Mouse (Mus musculus) forebrain, embryonic 11.5 days (tissue): ENCODE results near the gene Zdhhc12. TPM values are rescaled to one million over a fixed set of nuclear protein-coding genes. Genes with fewer than 3 reads are reported as not detected.

Source experiments
- ATAC-seq: fragments of 200-750 bp; cut with Nextera tagmentation; replicated peaks from 2 replicates; pipeline ENCODE4 v1.8.0; 2017; ENCODE audit warnings: moderate TSS enrichment; ENCODE audit not compliant: low FRiP score
- DNase-seq: peaks from one replicate; pipeline ENCODE4 v3.0.0-alpha.2; 2017; ENCODE audit warnings: low spot score
- H3K27ac ChIP-seq: fragments of 300-500 bp; sonication (generic); 2 replicates; pipeline ENCODE4 v1.5.1; 2014; ENCODE audit warnings: low read depth, low read length
- H3K27me3 ChIP-seq: fragments of 300-500 bp; sonication (generic); 2 replicates; pipeline ENCODE4 v1.6.1; 2014; ENCODE audit warnings: mild to moderate bottlenecking, low read length, mixed read lengths; ENCODE audit not compliant: control insufficient read depth, insufficient read depth
- H3K36me3 ChIP-seq: fragments of 300-500 bp; sonication (generic); 2 replicates; pipeline ENCODE4 v1.6.1; 2014; ENCODE audit warnings: mild to moderate bottlenecking, low read length, moderate library complexity, mixed read lengths; ENCODE audit not compliant: control insufficient read depth, insufficient read depth
- H3K4me1 ChIP-seq: fragments of 300-500 bp; sonication (generic); replicated peaks from 2 replicates; pipeline ENCODE4 v1.6.1; 2014; ENCODE audit warnings: low read length, mixed read lengths; ENCODE audit not compliant: control insufficient read depth, insufficient read depth
- H3K4me2 ChIP-seq: fragments of 300-500 bp; sonication (generic); 2 replicates; pipeline ENCODE4 v1.6.1; 2014; ENCODE audit warnings: low read depth, mild to moderate bottlenecking, low read length, moderate library complexity, mixed read lengths; ENCODE audit not compliant: severe bottlenecking
- H3K4me3 ChIP-seq: fragments of 300-500 bp; sonication (generic); 2 replicates; pipeline ENCODE4 v1.5.1; 2014; ENCODE audit warnings: low read depth, low read length
- H3K9ac ChIP-seq: fragments of 300-500 bp; sonication (generic); 2 replicates; pipeline ENCODE4 v1.6.1; 2014; ENCODE audit warnings: low read length
- H3K9me3 ChIP-seq: fragments of 300-500 bp; sonication (generic); 2 replicates; pipeline ENCODE4 v1.6.1; 2016; ENCODE audit warnings: low read length, mixed read lengths; ENCODE audit not compliant: control insufficient read depth
- WGBS: fragments of 180-500 bp; shearing (Covaris S2); extraction: QIAGEN DNeasy Blood & Tissue Kit; methylation state at CpG from one replicate; pipeline ENCODE4 v1.1.7; 2014; 5-methylcytosine and 5-hydroxymethylcytosine counted together
- polyA plus RNA-seq: library from polyadenylated mRNA; unstranded; fragments of >200 nt; fragmentation: Nextera tagmentation; extraction: Ambion mirVana; gene quantifications from 2 replicates; pipeline ENCODE4 v1.2.1, GENCODE M21; 2014

Gene Zdhhc12
- polyA plus RNA-seq, 1 experiment from 2014 or later: 27.1 TPM

GRCm38 (mm10) chr2:30076959-30077358, 16.5 kb downstream of the Zdhhc12 start:
- 0 out of 2 replicates have a peak, but pooled peaks have one; percentile 2 for ATAC-seq
- Histone ChIP-seq H3K27me3 (no peaks in the 10 kb centered on the region), H3K4me2 (peak overlapping the region; percentile 93; the same call in 1 of the 2 replicates), H3K9me3 (no peaks in the 10 kb centered on the region), H3K4me3 (no peak overlapping the region), H3K27ac (no peak overlapping the region), H3K4me1 (peaks cover 5% of the 10 kb centered on the region), H3K9ac (no peak overlapping the region), H3K36me3 (no peaks in the 10 kb centered on the region)
- 73% methylated on average over 6 of the region's 6 CpGs for WGBS
- no peak for DNase-seq

DNA sequence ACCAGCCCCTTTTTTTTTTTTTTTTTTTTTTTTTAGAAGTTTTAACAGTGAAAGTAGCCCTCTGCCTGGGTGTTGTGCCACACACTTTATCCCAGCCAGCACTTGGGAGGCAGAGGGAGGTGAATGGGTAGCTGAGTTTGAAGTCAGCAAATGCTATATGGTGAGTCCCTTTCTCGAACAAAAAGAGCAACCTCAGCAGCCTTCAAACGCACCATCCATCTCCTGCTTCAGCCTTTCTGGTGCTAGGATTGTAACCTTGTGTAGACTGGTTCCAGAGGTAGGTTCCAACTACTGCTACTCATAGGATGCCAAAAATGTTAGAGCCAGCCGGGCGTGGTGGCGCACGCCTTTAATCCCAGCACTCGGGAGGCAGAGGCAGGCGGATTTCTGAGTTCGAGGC, 17.0 kb downstream of the Zdhhc12 start:
- Histone ChIP-seq H3K4me3 (no peak overlapping the region), H3K9ac (no peak overlapping the region), H3K9me3 (no peaks in the 10 kb centered on the region), H3K4me1 (peaks cover 5% of the 10 kb centered on the region), H3K27ac (no peak overlapping the region), H3K36me3 (no peaks in the 10 kb centered on the region), H3K27me3 (no peaks in the 10 kb centered on the region), H3K4me2 (no peak overlapping the region)
- ATAC-seq (no peak), DNase-seq (no peak)
- 92% methylated on average over 8 of the region's 9 CpGs for WGBS

DNA sequence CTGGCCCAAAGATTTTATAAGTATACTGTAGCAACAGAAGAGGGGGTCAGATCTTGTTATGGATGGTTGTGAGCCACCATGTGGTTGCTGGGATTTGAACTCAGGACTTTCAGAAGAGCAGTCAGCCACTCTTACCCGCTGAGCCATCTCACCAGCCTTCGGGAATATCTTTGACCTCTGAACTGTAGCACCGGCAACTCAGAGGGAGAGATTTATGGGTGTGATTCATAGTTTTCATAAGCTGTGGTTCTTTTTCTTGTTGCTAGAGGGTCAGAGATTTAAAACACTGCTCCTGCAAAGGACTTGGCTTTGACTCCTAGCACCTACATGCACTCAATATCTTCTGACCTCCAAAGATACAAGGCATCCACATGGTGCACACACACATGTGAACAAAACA, 17.8 kb downstream of the Zdhhc12 start:
- H3K4me1 ChIP-seq: peaks cover 5% of the 10 kb centered on the region
- WGBS: 86% methylated on average over 3 of the region's 3 CpGs
- no peak for DNase-seq
- H3K9me3 ChIP-seq: no peaks in the 10 kb centered on the region
- no peak overlapping the region for H3K27ac ChIP-seq
- no peak overlapping the region for H3K9ac ChIP-seq
- no peak overlapping the region for H3K4me3 ChIP-seq
- H3K27me3 ChIP-seq: no peaks in the 10 kb centered on the region
- H3K36me3 ChIP-seq: peaks cover under 1% of the 10 kb centered on the region; the same call in 1 of the 2 replicates
- no peak for ATAC-seq
- no peak overlapping the region for H3K4me2 ChIP-seq

DNA sequence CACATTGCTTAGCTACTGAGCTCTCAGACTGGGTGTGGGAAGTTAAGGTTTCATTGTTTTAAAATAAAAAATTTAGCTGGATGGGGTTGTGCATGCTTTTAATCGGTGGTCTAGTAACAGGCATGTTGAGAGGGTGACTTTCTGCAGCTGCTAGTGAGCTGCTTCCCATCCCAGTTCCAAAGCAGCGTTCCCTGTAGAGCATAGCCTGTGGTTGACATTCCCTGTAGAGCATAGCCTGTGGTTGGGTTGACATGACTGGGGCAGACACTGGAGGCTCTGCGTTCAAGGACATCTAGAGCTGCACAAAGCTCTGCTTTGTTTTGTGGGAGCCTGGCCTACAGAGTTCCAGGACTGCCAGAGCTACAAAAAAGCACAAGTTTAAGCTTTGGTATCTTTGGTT, 20.2 kb downstream of the Zdhhc12 start:
- Histone ChIP-seq H3K36me3 (peaks cover 14% of the 10 kb centered on the region; the same call in 1 of the 2 replicates), H3K4me2 (no peak overlapping the region)
- WGBS: 72% methylated on average over 3 of the region's 3 CpGs

GRCm38 (mm10) chr2:30072875-30073274, 20.6 kb downstream of the Zdhhc12 start:
- ATAC-seq (no peak), DNase-seq (no peak)
- H3K4me3 ChIP-seq: no peak overlapping the region
- no peak overlapping the region for H3K27ac ChIP-seq
- peaks cover 15% of the 10 kb centered on the region; the same call in 1 of the 2 replicates for H3K36me3 ChIP-seq
- no peak overlapping the region for H3K9ac ChIP-seq
- H3K9me3 ChIP-seq: no peaks in the 10 kb centered on the region
- H3K27me3 ChIP-seq: no peaks in the 10 kb centered on the region
- H3K4me2 ChIP-seq: no peak overlapping the region
- WGBS: 73% methylated on average over 7 of the region's 7 CpGs
- peaks cover 4% of the 10 kb centered on the region for H3K4me1 ChIP-seq

More for the DNA sequence above, 20.2 kb downstream of the Zdhhc12 start:
- DNase-seq (no peak), ATAC-seq (no peak)
- Histone ChIP-seq H3K4me1 (peaks cover 5% of the 10 kb centered on the region), H3K4me3 (no peak overlapping the region), H3K9me3 (no peaks in the 10 kb centered on the region), H3K9ac (no peak overlapping the region), H3K27ac (no peak overlapping the region), H3K27me3 (no peaks in the 10 kb centered on the region)

DNA sequence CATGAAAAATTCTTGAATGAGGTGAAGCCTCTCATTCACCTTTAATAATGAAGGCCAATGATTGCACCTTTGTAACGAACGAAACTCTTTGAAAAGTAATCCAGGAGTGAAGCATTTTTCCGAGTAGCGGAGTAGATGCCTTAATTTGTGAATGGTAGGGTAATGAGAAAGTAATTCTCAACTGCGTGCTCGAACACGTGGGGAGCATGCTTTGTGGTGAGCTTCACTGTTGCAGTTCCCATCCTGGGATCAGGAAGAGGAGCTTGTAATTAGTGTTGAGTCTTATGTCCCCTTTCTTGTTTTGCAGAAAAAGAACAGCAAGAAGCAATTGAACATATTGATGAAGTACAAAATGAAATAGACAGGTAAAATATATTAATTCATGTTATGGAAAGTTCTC, 25.5 kb downstream of the Zdhhc12 start:
- Histone ChIP-seq H3K4me3 (peak overlapping the region; percentile 100), H3K4me2 (peak overlapping the region; percentile 61), H3K4me1 (peaks cover 13% of the 10 kb centered on the region), H3K36me3 (peaks cover 15% of the 10 kb centered on the region; the same call in 1 of the 2 replicates), H3K9me3 (no peaks in the 10 kb centered on the region), H3K9ac (peak overlapping the region; percentile 100), H3K27me3 (no peaks in the 10 kb centered on the region), H3K27ac (no peak overlapping the region)
- ATAC-seq: no peak
- DNase-seq: no peak
- WGBS: 25% methylated on average over 7 of the region's 7 CpGs

- H3K4me1 ChIP-seq: peaks cover 13% of the 10 kb centered on the region
- peak overlapping the region; percentile 100 for H3K4me3 ChIP-seq
- H3K9ac ChIP-seq: peak overlapping the region; percentile 100
- peak; percentile 31 for ATAC-seq
- H3K27ac ChIP-seq: peak overlapping the region; percentile 99
- peak overlapping the region; percentile 61 for H3K4me2 ChIP-seq
- DNase-seq: no peak
- peaks cover 15% of the 10 kb centered on the region; the same call in 1 of the 2 replicates for H3K36me3 ChIP-seq
- 1% methylated on average over 65 of the region's 69 CpGs for WGBS
- H3K27me3 ChIP-seq: no peaks in the 10 kb centered on the region
- H3K9me3 ChIP-seq: no peaks in the 10 kb centered on the region
These were observed 26.2 kb downstream of the Zdhhc12 start for GRCm38 (mm10) chr2:30067031-30067888.

DNA sequence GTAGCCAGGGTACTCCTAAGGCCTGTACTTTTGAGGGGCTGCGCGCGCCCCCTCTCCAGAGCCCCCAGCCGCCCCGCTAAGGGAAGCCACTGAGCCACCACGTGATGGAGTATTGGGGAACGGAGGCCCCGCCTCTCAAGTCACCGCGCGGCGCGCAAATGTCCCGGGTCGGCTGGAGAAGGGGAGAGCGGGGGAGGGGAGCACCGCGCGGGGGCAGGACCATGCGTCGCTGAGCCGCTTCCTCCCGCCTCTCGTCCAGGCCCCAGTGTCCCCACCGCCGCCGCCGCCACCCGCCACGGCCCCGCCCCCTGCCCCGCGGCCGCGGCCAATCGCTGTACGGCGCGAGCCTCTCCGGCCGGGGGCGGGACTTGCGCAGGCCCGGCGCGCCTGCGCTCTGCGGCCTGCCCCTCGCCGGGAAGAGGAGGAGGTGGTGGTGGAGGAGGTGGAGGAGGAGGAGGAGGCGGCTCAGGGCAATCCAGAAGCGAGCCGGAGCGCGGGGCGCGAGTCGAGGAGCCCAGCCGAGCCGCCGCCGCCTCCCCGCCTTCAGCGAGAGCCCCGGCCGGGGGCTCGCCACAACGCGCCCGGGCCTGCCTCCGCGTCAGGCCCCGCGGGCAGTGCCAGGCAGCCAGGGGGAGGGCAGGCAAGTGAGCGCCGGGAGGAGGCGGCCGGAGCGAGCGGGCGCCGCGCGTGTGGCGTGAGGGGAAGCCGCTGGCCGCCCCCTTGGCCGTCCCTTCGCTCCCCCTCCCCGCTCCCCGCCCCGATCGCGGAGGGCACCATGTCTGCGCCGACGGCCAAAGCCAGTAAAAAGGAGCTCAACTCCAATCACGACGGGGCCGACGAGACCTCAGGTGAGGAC, 27.2 kb downstream of the Zdhhc12 start:
- peak overlapping the region; percentile 99 for H3K27ac ChIP-seq
- ATAC-seq: peak; percentile 93
- peaks cover 13% of the 10 kb centered on the region for H3K4me1 ChIP-seq
- peak overlapping the region; percentile 100 for H3K4me3 ChIP-seq
- peak; percentile 99 for DNase-seq
- WGBS: under 1% methylated on average over 64 of the region's 101 CpGs
- H3K4me2 ChIP-seq: peak overlapping the region; percentile 67
- no peaks in the 10 kb centered on the region for H3K27me3 ChIP-seq
- peaks cover 15% of the 10 kb centered on the region; the same call in 1 of the 2 replicates for H3K36me3 ChIP-seq
- no peaks in the 10 kb centered on the region for H3K9me3 ChIP-seq
- H3K9ac ChIP-seq: peak overlapping the region; percentile 100
